Mouse (Mus musculus): Measurements from ENCODE around the gene Nbea. TPM values are rescaled to one million over a fixed set of nuclear protein-coding genes. Genes with fewer than 3 reads are reported as not detected.

The Nbea gene
- polyA plus RNA-seq, 1 experiment, result 3.6 TPM

DNA sequence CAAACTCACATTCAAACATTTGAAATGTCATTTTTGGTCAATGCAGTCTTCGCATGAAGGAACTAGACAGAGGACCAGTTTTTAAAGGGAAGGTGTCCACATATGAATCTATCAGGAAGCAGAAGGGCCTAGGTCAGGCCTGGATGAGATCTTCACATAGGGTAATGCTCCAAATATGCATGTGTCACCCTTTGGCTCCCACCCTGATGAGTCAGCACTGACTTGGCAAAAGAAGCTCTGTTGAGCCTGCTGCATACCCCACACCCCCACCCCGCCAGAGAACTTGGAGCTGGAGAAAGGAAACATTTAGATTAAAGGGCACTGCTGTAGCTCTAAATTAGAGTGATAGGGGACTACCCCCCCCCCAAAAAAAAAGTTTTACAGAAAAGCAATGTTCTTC lies 583.2 kb downstream of the Nbea start:
- Histone ChIP-seq H3K27me3 (ENCODE audit: control insufficient read depth, insufficient read depth, insufficient read length) (no peaks in the 10 kb centered on the region), H3ac (ENCODE audit: control insufficient read depth, insufficient read length) (no peak overlapping the region), H3K36me3 (ENCODE audit: control insufficient read depth, insufficient read depth) (no peaks in the 10 kb centered on the region), H3K4me2 (ENCODE audit: low read depth) (peak overlapping the region; percentile 63), H3K4me3 (no peak overlapping the region), H3K79me2 (ENCODE audit: control insufficient read depth, insufficient read depth) (no peaks in the 10 kb centered on the region)
- TF ChIP-seq USF1 (IDR thresholded peaks at IDR 0.05; ENCODE audit: low read depth) (no peak), POLR2A (IDR thresholded peaks at IDR 0.05; ENCODE audit: insufficient read length, low read depth) (no peak), TCF3 (IDR thresholded peaks at IDR 0.05; ENCODE audit: insufficient read length, low read depth) (no peak), REST (IDR thresholded peaks at IDR 0.05; ENCODE audit: insufficient read depth, insufficient read length) (no peak)

DNA sequence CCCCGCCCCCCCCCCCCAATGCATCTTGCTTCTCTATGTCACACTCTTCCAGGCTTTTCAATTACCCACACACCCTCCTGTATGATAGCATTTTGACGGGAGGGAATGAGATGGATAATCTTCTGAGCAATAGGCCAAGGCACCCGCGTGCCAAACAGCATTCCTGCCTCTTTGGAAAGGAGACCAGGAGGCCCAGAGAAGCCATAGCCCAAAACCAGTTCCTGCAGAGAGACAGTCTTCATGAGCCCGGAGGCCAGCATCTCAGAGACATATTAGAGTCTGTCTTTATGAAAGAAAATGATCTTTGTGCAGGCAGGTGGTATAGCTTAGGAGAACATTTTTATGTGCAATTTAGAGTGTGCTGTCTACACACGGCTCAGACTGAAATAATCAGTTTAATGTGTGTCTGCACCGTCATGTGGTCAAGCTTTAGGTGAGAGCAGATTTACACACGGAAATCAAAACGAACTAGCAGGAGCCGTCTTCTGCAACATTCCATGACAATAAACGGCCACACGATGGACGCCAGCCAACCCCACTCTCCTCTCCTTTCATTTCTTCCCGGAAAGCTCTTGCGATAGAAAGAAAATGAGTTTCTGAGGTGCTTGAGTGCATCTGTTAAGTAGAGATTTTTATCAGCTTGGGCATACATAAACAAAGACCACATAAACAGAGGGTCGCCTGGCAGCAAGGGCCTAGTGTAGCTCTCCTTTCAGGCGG lies 584.0 kb downstream of the Nbea start:
- no peaks in the 10 kb centered on the region for H3K79me2 ChIP-seq (ENCODE audit: control insufficient read depth, insufficient read depth)
- H3K27me3 ChIP-seq (ENCODE audit: control insufficient read depth, insufficient read depth, insufficient read length), result no peaks in the 10 kb centered on the region
- TF ChIP-seq E2F4 (IDR thresholded peaks at IDR 0.05; ENCODE audit: insufficient read depth) (no peak), MYOG (IDR thresholded peaks at IDR 0.05; ENCODE audit: control insufficient read depth in 1 of 3, insufficient read depth in 1 of 3, insufficient read length in 2 of 3, low read depth in 2 of 3) (no peak), REST (IDR thresholded peaks at IDR 0.05; ENCODE audit: insufficient read depth, insufficient read length) (no peak), CEBPB (IDR thresholded peaks at IDR 0.05; ENCODE audit: insufficient read depth, poor library complexity, severe bottlenecking) (no peak), SRF (IDR thresholded peaks at IDR 0.05; ENCODE audit: control insufficient read depth, insufficient read length, low read depth) (no peak), POLR2AphosphoS2 (IDR thresholded peaks at IDR 0.05; ENCODE audit: insufficient read length, low read depth) (no peak), MAX (IDR thresholded peaks at IDR 0.05; ENCODE audit: low read depth) (no peak)
- H3K4me2 ChIP-seq (ENCODE audit: low read depth), result peak overlapping the region; percentile 63
- H3ac ChIP-seq (ENCODE audit: control insufficient read depth, insufficient read length), result no peak overlapping the region
- no peaks in the 10 kb centered on the region for H3K36me3 ChIP-seq (ENCODE audit: control insufficient read depth, insufficient read depth)
- no peak overlapping the region for H3K4me3 ChIP-seq

DNA sequence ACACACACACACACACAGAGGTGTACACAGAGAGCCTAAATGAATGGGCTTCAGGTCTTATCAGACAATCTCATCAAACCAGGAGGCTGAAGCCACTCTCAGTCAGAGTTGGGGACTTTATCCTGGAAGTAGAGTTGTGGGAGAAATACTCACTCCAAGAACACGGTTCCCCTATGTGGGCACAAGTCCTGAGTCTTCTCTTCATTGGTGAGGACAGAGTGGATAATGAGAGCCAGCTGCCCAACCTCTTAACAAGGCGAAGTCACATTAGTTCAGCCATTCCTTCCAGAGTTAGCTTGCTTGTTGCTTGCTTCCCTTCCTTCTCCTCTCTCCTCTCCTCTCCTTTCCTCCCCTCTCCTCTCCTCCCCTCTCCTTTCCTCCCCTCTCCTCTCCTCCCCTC lies 584.8 kb downstream of the Nbea start:
- TF ChIP-seq POLR2A (IDR thresholded peaks at IDR 0.05; ENCODE audit: insufficient read length, low read depth) (no peak), TCF3 (IDR thresholded peaks at IDR 0.05; ENCODE audit: insufficient read length, low read depth) (no peak), REST (IDR thresholded peaks at IDR 0.05; ENCODE audit: insufficient read depth, insufficient read length) (no peak), POLR2AphosphoS2 (IDR thresholded peaks at IDR 0.05; ENCODE audit: insufficient read length, low read depth) (no peak), SRF (IDR thresholded peaks at IDR 0.05; ENCODE audit: control insufficient read depth, insufficient read length, low read depth) (no peak), USF1 (IDR thresholded peaks at IDR 0.05; ENCODE audit: low read depth) (no peak), MYOD1 (IDR thresholded peaks at IDR 0.05; ENCODE audit: control insufficient read depth in 1 of 3, insufficient read length in 2 of 3, low read depth in 2 of 3) (no peak), E2F4 (IDR thresholded peaks at IDR 0.05; ENCODE audit: insufficient read depth) (no peak), MAX (IDR thresholded peaks at IDR 0.05; ENCODE audit: low read depth) (no peak)
- no peak overlapping the region for H3K4me2 ChIP-seq (ENCODE audit: low read depth)
- no peaks in the 10 kb centered on the region for H3K27me3 ChIP-seq (ENCODE audit: control insufficient read depth, insufficient read depth, insufficient read length)
- no peak overlapping the region for H3K4me3 ChIP-seq
- H3ac ChIP-seq (ENCODE audit: control insufficient read depth, insufficient read length), result no peak overlapping the region
- no peaks in the 10 kb centered on the region for H3K36me3 ChIP-seq (ENCODE audit: control insufficient read depth, insufficient read depth)
- no peaks in the 10 kb centered on the region for H3K79me2 ChIP-seq (ENCODE audit: control insufficient read depth, insufficient read depth)

DNA sequence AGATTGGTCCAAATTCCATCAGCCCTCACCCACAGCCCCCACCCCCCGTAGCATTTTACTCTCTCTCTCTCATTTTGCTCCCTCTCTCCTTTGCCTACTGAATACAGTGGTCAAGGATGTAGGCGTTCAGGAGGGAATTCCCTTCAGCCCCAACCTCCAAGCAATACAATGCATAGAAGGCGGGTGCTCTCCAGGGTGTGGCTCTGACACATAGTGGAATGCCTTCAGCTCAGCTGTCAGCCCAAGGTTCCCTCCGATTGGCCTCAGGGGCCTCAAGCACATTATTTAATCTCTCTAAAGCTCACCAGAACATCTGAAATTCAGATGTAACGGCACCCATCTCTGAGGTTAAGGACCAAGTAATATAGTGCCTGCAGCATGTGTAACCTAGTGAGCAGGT lies 590.2 kb downstream of the Nbea start:
- peak in 1 of 3 experiments; percentile 62 for TF ChIP-seq MYOG (IDR thresholded peaks at IDR 0.05; ENCODE audit: control insufficient read depth in 1 of 3, insufficient read depth in 1 of 3, insufficient read length in 2 of 3, low read depth in 2 of 3)
- no peak for TF ChIP-seq TCF3 (IDR thresholded peaks at IDR 0.05; ENCODE audit: insufficient read length, low read depth)
- no peak for TF ChIP-seq POLR2A (IDR thresholded peaks at IDR 0.05; ENCODE audit: insufficient read length, low read depth)
- peak in 1 of 3 experiments; percentile 57 for TF ChIP-seq MYOD1 (IDR thresholded peaks at IDR 0.05; ENCODE audit: control insufficient read depth in 1 of 3, insufficient read length in 2 of 3, low read depth in 2 of 3)
- no peak for TF ChIP-seq REST (IDR thresholded peaks at IDR 0.05; ENCODE audit: insufficient read depth, insufficient read length)
- TF ChIP-seq SRF (IDR thresholded peaks at IDR 0.05; ENCODE audit: control insufficient read depth, insufficient read length, low read depth), result no peak
- no peak for TF ChIP-seq CEBPB (IDR thresholded peaks at IDR 0.05; ENCODE audit: insufficient read depth, poor library complexity, severe bottlenecking)
- TF ChIP-seq MAX (IDR thresholded peaks at IDR 0.05; ENCODE audit: low read depth), result no peak
- TF ChIP-seq E2F4 (IDR thresholded peaks at IDR 0.05; ENCODE audit: insufficient read depth), result no peak
- TF ChIP-seq USF1 (IDR thresholded peaks at IDR 0.05; ENCODE audit: low read depth), result no peak
- no peak for TF ChIP-seq TCF12 (IDR thresholded peaks at IDR 0.05; ENCODE audit: insufficient read depth, poor library complexity, severe bottlenecking)
- TF ChIP-seq POLR2AphosphoS2 (IDR thresholded peaks at IDR 0.05; ENCODE audit: insufficient read length, low read depth), result no peak
- no peak overlapping the region for H3ac ChIP-seq (ENCODE audit: control insufficient read depth, insufficient read length)
- no peaks in the 10 kb centered on the region for H3K27me3 ChIP-seq (ENCODE audit: control insufficient read depth, insufficient read depth, insufficient read length)
- H3K36me3 ChIP-seq (ENCODE audit: control insufficient read depth, insufficient read depth), result no peaks in the 10 kb centered on the region
- H3K4me3 ChIP-seq, result no peak overlapping the region
- H3K79me2 ChIP-seq (ENCODE audit: control insufficient read depth, insufficient read depth), result no peaks in the 10 kb centered on the region
- H3K4me2 ChIP-seq (ENCODE audit: low read depth), result peak overlapping the region; percentile 19

- H3K79me2 ChIP-seq (ENCODE audit: control insufficient read depth, insufficient read depth), result no peaks in the 10 kb centered on the region
- no peak overlapping the region for H3K4me3 ChIP-seq
- H3K4me2 ChIP-seq (ENCODE audit: low read depth), result no peak overlapping the region
- H3K36me3 ChIP-seq (ENCODE audit: control insufficient read depth, insufficient read depth), result no peaks in the 10 kb centered on the region
- no peak overlapping the region for H3ac ChIP-seq (ENCODE audit: control insufficient read depth, insufficient read length)
- no peaks in the 10 kb centered on the region for H3K27me3 ChIP-seq (ENCODE audit: control insufficient read depth, insufficient read depth, insufficient read length)
- TF ChIP-seq POLR2A (IDR thresholded peaks at IDR 0.05; ENCODE audit: insufficient read length, low read depth), result no peak
- no peak for TF ChIP-seq POLR2AphosphoS2 (IDR thresholded peaks at IDR 0.05; ENCODE audit: insufficient read length, low read depth)
- TF ChIP-seq MYOD1 (IDR thresholded peaks at IDR 0.05; ENCODE audit: control insufficient read depth in 1 of 3, insufficient read length in 2 of 3, low read depth in 2 of 3), result no peak
- TF ChIP-seq REST (IDR thresholded peaks at IDR 0.05; ENCODE audit: insufficient read depth, insufficient read length), result no peak
- TF ChIP-seq SRF (IDR thresholded peaks at IDR 0.05; ENCODE audit: control insufficient read depth, insufficient read length, low read depth), result no peak
- TF ChIP-seq CEBPB (IDR thresholded peaks at IDR 0.05; ENCODE audit: insufficient read depth, poor library complexity, severe bottlenecking), result no peak
- no peak for TF ChIP-seq E2F4 (IDR thresholded peaks at IDR 0.05; ENCODE audit: insufficient read depth)
- TF ChIP-seq TCF3 (IDR thresholded peaks at IDR 0.05; ENCODE audit: insufficient read length, low read depth), result no peak
- no peak for TF ChIP-seq MAX (IDR thresholded peaks at IDR 0.05; ENCODE audit: low read depth)
- no peak for TF ChIP-seq MYOG (IDR thresholded peaks at IDR 0.05; ENCODE audit: control insufficient read depth in 1 of 3, insufficient read depth in 1 of 3, insufficient read length in 2 of 3, low read depth in 2 of 3)
- TF ChIP-seq USF1 (IDR thresholded peaks at IDR 0.05; ENCODE audit: low read depth), result no peak
- TF ChIP-seq TCF12 (IDR thresholded peaks at IDR 0.05; ENCODE audit: insufficient read depth, poor library complexity, severe bottlenecking), result no peak
Observed at GRCm38 (mm10) chr3:55590727-55591126, 592.8 kb downstream of the Nbea start.

All from myocyte (in vitro differentiated cells).